Mouse (Mus musculus) MEL-GATA-1-ER (cell line): ENCODE data around the gene Aass.
"Not testable (repeated sequence)": the region's sequence is repeated elsewhere in the genome, so short reads cannot be mapped to it uniquely, and the experiment has no call there.

ENCODE experiments used
- DNase-seq: peaks from one replicate; pipeline ENCODE4 v3.0.0-alpha.2; 2012; ENCODE audit warnings: low read depth; ENCODE audit errors: extremely low read depth

Gene Aass

GRCm38 (mm10) chr6:23132573-23133181, at the start of gene Aass:
Aass (minus strand) TSS chr6:23132986.
- no peak for DNase-seq

DNA sequence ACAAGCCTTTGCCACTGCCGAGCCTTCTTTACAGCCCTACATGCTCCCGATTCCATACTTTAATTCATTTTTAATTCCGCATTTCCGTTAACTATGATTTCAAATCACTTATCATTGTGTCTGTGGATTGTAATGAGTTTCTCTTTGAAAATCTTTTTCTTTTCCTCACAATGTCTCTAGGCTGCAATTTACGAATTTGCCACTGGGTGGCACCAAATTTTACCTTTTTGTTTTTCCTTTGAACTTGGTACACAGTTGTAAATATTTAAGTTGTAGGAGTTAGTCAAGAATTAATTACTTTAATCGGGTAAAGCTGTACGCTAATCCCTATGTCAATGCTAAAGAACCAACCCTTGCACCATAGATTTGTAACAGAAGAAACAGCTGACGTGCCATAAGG, 47.3 kb upstream of the Aass start:
- no peak for DNase-seq

GRCm38 (mm10) chr6:23163824-23164223, 31.0 kb upstream of the Aass start:
- not testable (repeated sequence) for DNase-seq

DNA sequence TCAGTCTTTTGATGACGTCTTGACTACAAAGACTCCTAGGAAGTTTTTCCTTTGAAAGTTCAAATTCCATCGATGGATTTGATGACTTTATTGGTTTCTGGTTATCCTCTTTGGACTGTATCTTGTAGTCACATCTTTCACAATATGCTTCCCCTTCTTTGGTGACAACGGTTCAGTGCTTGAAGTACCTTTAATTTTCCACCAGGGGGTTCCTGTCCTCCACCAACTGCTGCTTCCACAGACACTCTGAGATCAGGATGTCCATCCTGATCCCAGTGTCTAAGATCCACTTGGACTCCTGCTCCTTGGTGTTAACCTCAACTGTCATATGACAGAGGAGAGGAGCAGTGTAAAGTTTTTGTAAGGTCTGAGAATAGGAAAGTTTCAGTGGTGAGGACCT, 23.6 kb upstream of the Aass start:
- DNase-seq = not testable (repeated sequence)

DNA sequence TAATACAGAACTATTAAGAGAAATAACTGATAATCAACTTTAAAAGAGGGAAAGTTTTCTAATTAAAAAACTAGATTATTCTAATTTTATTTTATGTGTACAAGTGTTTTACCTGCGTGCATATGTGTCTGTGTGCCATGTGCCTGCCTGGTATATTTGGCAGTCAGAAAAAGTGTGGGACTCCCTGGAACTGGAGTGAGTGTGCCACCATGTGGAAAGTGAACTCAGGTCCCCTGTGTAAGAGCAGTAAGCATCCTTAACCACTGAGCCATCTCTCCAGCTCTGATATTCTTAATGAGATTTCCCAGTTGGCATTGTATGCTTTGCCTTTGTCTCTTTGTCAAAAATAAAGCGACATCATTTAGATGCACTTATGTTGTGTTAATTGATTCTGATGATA, 20.3 kb upstream of the Aass start:
- DNase-seq = no peak

GRCm38 (mm10) chr6:23147221-23147620, 14.4 kb upstream of the Aass start:
- no peak for DNase-seq

DNA sequence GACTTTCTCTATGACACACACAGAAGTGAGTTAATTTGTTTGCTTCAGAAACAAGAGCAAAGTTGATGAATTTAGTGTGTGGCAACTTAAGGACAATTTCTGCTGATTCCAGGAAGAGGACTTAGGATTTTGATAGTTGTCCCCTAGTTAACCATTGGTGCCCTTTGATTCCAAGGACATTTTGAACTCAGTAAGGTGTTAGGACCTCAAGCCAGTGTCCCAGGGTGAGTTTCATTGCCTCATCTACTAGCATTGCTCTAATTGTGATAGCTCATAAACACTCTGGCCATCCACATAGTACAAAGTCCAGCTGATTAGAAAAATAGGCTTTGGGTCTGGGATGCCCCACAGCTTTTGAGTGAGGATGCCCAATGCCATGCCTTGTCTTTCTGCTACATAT, 11.2 kb upstream of the Aass start:
- no peak for DNase-seq

GRCm38 (mm10) chr6:23131015-23131414, 1.8 kb downstream of the Aass start:
- DNase-seq = no peak

- no peak for DNase-seq
Observed at GRCm38 (mm10) chr6:23129201-23129600, 3.6 kb downstream of the Aass start.

DNA sequence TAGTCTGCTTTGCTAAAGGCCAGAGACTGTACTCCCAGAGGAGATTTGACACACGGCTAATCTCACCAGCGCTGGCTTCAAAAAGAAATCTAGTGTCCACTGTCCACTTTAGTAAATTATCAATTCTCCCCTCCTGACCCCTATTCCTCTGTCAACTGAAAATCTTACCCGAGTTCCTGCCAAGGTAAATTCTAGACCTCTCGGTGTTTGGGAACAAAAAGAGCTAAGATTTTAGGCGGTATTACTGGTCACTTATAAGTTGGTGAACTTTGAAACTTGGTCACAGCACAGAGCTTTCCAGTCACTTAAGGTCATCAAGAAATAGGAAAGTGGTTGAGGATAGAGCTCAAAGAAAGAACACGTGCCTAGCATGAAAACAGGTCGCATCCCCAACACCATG, 6.1 kb downstream of the Aass start:
- no peak for DNase-seq

DNA sequence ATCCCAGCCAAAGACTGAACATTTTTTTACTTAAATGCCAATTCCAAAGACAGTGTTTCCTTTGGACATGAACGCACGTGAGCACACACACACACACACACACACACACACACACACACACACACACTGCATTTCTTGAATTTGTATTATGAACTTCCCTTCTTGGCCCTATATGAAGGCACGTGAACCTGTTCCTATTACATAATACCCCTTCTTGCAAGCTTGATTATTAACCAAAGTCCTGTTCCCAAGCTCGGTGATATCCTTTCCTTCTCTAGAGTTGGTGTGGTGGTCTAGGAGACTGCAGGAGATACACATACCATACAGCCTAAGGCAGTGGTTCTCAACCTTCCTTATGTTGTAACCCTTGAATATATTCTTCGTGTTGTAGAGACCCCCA, 7.0 kb downstream of the Aass start:
- DNase-seq = no peak

DNA sequence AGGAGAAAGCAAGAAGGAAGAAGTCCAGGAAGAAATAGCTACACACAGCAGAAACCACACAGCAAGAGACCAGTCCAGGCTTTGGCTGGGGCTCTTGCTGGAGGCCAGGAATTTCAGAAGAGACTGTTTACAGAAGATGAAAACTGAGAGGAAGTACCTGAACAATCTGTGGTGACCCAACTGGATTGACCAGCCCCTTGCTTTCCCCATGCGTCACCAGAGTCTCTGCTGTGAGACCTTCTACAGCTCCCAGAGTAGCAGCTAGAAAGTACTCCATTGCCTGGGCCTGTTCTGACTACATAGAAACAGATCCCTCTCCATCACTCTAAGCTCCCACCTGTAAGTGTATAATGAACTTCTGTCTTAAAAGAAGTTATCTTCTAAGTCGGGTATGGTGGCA, 8.0 kb downstream of the Aass start:
- DNase-seq = no peak

DNA sequence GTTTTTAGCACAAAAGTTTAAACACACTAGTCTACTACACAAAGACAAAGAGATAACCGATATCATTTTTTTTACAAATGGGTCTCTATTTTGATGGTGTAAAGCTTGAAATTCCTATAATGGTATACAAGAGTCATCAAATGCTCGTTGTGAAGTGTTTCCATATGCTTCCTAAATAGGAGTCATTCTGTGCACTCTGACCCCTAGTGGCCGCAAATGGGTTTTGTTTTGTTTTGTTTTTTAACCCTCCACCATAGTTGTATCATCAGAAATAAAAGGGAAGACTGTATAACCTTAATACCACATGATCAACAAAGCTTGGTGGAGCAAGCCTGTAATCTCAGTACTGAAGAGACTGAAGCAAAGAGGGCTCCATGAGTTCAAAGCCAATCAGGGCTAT, 9.9 kb downstream of the Aass start:
- DNase-seq = no peak

DNA sequence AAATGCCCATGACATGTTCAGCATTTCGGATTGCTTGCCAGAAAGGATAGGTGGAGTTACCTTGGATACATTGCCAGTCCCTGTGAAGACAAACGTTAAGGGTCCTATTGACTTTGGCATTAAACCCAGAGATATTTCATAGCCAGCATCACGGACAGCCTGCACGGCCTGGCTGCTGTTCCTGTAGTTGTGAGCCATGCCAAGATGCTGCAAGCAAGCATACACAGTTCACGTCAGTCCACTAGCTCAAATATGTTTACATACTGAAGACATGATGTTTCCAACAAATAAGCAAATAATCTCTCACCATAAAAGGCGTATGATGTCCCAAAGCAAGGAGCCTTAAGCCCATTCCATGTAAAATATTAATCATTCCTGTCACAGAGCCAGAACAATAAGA, 18.0 kb downstream of the Aass start:
- no peak for DNase-seq

DNA sequence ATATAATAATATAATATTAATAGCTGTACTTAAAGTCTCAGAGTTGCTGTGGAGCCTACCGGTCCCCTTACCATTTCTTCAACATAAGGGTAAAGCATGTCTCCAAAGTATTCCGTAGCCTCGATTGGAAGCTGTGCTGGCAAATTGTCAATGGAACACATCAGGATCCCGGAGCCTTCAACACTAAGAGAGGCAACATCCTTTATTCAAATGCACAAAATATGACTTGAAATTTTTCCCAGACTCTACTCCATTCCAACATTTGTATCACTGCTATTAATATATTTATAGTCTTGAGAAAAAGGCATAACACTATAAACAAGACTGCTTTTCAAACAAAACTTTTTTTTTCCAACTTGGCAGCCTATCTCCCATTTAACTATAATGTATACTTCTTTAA, 25.7 kb downstream of the Aass start:
- DNase-seq = no peak

DNA sequence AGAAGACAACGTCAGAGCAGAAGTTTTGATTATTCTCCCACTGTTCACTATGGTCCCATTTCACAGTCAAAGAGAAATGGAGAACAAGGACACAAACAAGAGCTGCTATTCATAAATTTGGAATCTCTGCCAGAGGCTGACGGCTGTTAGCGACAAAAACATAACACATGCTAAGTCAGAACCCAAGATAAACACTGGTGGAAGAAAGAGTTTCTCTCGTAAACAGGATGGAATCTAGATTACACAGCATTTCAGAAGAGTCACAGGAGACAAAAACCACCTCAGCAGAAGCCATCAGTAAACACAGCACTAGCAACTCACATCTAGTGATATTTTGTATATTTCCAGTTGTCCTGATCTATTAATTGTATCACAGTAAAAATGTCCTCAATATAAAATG, 26.4 kb downstream of the Aass start:
- no peak for DNase-seq

GRCm38 (mm10) chr6:23090346-23091055, 42.3 kb downstream of the Aass start:
- not testable (repeated sequence) for DNase-seq

DNA sequence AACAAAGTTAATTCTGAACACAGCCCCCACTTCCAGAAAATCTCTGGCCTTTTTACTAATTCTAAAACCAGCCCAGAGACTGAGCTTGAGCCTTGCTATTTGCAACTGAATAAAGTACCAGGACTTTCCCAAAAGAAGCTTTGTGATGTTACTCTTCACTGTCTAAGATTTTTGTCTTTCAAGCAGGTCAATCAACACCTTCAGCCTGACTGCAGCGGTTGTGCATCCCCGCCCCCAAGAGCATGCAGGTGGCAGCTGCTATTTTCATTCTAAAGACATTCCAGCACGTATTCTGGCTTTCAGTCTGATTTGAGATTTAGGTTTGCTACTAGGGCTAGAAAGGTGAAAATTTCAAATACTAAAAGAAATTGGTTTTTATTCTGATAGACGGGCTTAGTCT, 43.5 kb downstream of the Aass start:
- not testable (repeated sequence) for DNase-seq

GRCm38 (mm10) chr6:23084587-23085421, 48.0 kb downstream of the Aass start:
- DNase-seq = no peak

GRCm38 (mm10) chr6:23079991-23080680, 52.6 kb downstream of the Aass start:
- no peak for DNase-seq

DNA sequence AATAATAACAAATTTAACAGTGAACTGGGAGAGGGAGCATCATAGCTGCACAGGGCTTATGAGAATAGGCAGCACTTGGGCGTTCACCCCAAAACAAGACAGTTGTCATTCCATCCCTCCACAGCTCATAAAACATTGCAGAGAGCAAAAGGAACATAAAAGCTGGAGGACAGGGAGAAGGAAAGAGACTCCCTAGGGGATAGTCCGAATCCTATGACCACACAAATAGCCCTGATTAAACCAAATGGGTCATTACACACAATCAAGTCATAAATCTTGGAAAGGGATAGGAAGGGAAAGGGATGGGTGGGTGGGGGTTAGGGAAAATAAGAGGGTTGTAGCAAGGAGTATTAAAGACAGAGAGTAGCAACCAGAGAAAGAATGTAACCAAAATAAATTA, 54.5 kb downstream of the Aass start:
- no peak for DNase-seq

GRCm38 (mm10) chr6:23076060-23076459, 56.7 kb downstream of the Aass start:
- DNase-seq = no peak
